11 mouse cellular contexts compared by ENCODE assay signal in the genomic region with DNA sequence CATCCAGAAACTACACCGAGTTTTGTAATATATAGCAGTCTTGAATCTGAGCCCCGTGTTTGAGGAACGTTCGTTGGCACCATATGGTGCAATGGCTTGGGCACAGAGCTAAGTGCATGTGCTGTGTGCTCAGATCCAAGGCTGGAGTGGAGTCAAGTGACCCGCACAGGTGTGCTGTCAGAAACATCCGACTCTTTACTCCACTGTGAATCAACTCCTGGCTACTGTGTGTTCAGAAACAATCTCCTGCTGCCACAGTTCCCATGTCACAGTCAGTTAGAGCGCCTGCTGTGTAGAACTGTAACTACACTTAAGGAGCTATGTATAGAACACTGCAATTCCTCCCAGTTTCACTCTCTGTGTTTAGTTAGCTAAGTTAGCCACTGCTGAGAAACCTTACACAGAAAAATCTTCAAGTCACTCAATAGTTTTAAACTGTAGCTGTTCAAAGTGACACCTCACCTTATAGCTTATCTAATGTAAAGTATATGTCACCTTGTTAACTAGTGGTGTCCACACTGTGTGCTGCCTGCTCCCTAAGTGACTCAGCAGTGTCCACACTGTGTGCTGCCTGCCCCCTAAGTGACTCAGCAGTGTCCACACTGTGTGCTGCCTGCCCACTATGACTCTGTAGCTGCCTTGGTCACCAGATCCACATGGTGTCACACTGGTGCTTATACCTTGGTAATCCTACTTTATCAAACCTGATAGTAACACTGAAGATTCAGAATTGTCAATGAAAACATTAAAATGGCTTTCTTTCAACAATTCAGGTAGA. TPM values are rescaled to one million over a fixed set of nuclear protein-coding genes. Genes with fewer than 3 reads are reported as not detected.
A peak's percentile ranks its signal among the peaks of the same experiment; 100 is the strongest.
DNase-seq lines count a peak whose midpoint lies in the region; ATAC-seq lines count a peak whose summit lies in the region.
"Had no signal": no experiment of that assay in that cellular context is flagged by ENCODE, and none has a peak within 500 bp of the region (broad histone marks: within the 10 kb centered on the region; RNA-seq: fewer than 3 reads in every experiment).

No protein-coding gene starts in this region.

- no peak overlapping the region for H3K4me3 ChIP-seq in forebrain, embryonic 13.5 days
- no peak overlapping the region for H3K4me3 ChIP-seq in forebrain, embryonic 12.5 days (replicated peaks)
- no peak overlapping the region for H3K4me3 ChIP-seq in liver, embryonic 12.5 days
- no peak overlapping the region for H3K4me3 ChIP-seq in liver, embryonic 11.5 days (ENCODE audit: low read depth, low read length)
- no peak overlapping the region for H3K4me3 ChIP-seq in forebrain, embryonic 16.5 days (replicated peaks; ENCODE audit: low read length)
- H3K4me3 ChIP-seq in stomach, embryonic 15.5 days (replicated peaks) = no peak overlapping the region
- no peak overlapping the region for H3K4me3 ChIP-seq in midbrain, embryonic 15.5 days
- H3K4me3 ChIP-seq: embryonic facial prominence, embryonic 13.5 days; midbrain, embryonic 13.5 days had no signal

- no peak overlapping the region for H3K27ac ChIP-seq in forebrain, embryonic 13.5 days
- H3K27ac ChIP-seq in forebrain, embryonic 12.5 days = no peak overlapping the region
- H3K27ac ChIP-seq in liver, embryonic 12.5 days = no peak overlapping the region
- H3K27ac ChIP-seq in liver, embryonic 11.5 days (ENCODE audit: low read depth, low read length) = no peak overlapping the region
- no peak overlapping the region for H3K27ac ChIP-seq in forebrain, embryonic 16.5 days (ENCODE audit: low read length)
- H3K27ac ChIP-seq in stomach, embryonic 15.5 days = no peak overlapping the region
- no peak overlapping the region for H3K27ac ChIP-seq in midbrain, embryonic 15.5 days
- H3K27ac ChIP-seq: embryonic facial prominence, embryonic 13.5 days; midbrain, embryonic 13.5 days had no signal

- peaks cover 57% of the 10 kb centered on the region for H3K4me1 ChIP-seq in forebrain, embryonic 13.5 days
- peaks cover 15% of the 10 kb centered on the region for H3K4me1 ChIP-seq in forebrain, embryonic 12.5 days
- H3K4me1 ChIP-seq in liver, embryonic 12.5 days = peaks cover 30% of the 10 kb centered on the region
- 0 out of 2 replicates have a peak, but pooled peaks cover 2% of the 10 kb centered on the region for H3K4me1 ChIP-seq in liver, embryonic 11.5 days (replicated peaks; ENCODE audit: control insufficient read depth, insufficient read depth, low read length)
- peaks cover 14% of the 10 kb centered on the region for H3K4me1 ChIP-seq in forebrain, embryonic 16.5 days (replicated peaks; ENCODE audit: control insufficient read depth, insufficient read depth, low read length)
- H3K4me1 ChIP-seq in stomach, embryonic 15.5 days = 0 out of 2 replicates have a peak, but pooled peaks cover 7% of the 10 kb centered on the region
- H3K4me1 ChIP-seq in midbrain, embryonic 15.5 days = peaks cover 5% of the 10 kb centered on the region; the same call in 1 of the 2 replicates

- no peak overlapping the region for H3K4me2 ChIP-seq in forebrain, embryonic 13.5 days
- H3K4me2 ChIP-seq in forebrain, embryonic 12.5 days = no peak overlapping the region
- H3K4me2 ChIP-seq in liver, embryonic 12.5 days = no peak overlapping the region
- H3K4me2 ChIP-seq in liver, embryonic 11.5 days = no peak overlapping the region
- H3K4me2 ChIP-seq in forebrain, embryonic 16.5 days (ENCODE audit: low read length) = no peak overlapping the region
- H3K4me2 ChIP-seq in stomach, embryonic 15.5 days = no peak overlapping the region
- H3K4me2 ChIP-seq in midbrain, embryonic 15.5 days = no peak overlapping the region
- H3K4me2 ChIP-seq: embryonic facial prominence, embryonic 13.5 days; midbrain, embryonic 13.5 days had no signal

- peak; percentile 44; the same call in 1 of the 2 replicates for ATAC-seq in forebrain, embryonic 13.5 days
- ATAC-seq in forebrain, embryonic 12.5 days (ENCODE audit: low FRiP score) = no peak
- peak; percentile 72 for ATAC-seq in liver, embryonic 12.5 days
- ATAC-seq in liver, embryonic 11.5 days (replicated peaks; ENCODE audit: low FRiP score) = no peak
- ATAC-seq in forebrain, embryonic 16.5 days = peak; percentile 61
- peak; percentile 83 for ATAC-seq in stomach, embryonic 15.5 days (ENCODE audit: insufficient read depth, low FRiP score, low read depth)
- ATAC-seq in midbrain, embryonic 15.5 days (replicated peaks) = no peak; the same call in 1 of the 2 replicates
- ATAC-seq: midbrain, embryonic 13.5 days had no signal

- no peaks in the 10 kb centered on the region for H3K9me3 ChIP-seq in forebrain, embryonic 13.5 days (replicated peaks)
- no peaks in the 10 kb centered on the region for H3K9me3 ChIP-seq in forebrain, embryonic 12.5 days
- H3K9me3 ChIP-seq in liver, embryonic 12.5 days (replicated peaks) = no peaks in the 10 kb centered on the region
- H3K9me3 ChIP-seq in liver, embryonic 11.5 days (ENCODE audit: control insufficient read depth, low read length) = no peaks in the 10 kb centered on the region
- H3K9me3 ChIP-seq in forebrain, embryonic 16.5 days (ENCODE audit: control insufficient read depth, low read length) = no peaks in the 10 kb centered on the region
- H3K9me3 ChIP-seq in stomach, embryonic 15.5 days = no peaks in the 10 kb centered on the region
- H3K9me3 ChIP-seq in midbrain, embryonic 15.5 days = no peaks in the 10 kb centered on the region
- H3K9me3 ChIP-seq: embryonic facial prominence, embryonic 13.5 days; midbrain, embryonic 13.5 days had no signal

- WGBS in forebrain, embryonic 13.5 days = 82% methylated on average over 7 of the region's 7 CpGs
- 88% methylated on average over 7 of the region's 7 CpGs for WGBS in forebrain, embryonic 12.5 days
- 82% methylated on average over 7 of the region's 7 CpGs for WGBS in liver, embryonic 12.5 days (ENCODE audit: insufficient replicate concordance)
- WGBS in liver, embryonic 11.5 days = 85% methylated on average over 7 of the region's 7 CpGs
- WGBS in forebrain, embryonic 16.5 days = 53% methylated on average over 7 of the region's 7 CpGs
- 75% methylated on average over 7 of the region's 7 CpGs for WGBS in stomach, embryonic 15.5 days
- 85% methylated on average over 7 of the region's 7 CpGs for WGBS in midbrain, embryonic 15.5 days

- no peaks in the 10 kb centered on the region for H3K36me3 ChIP-seq in forebrain, embryonic 13.5 days (ENCODE audit: poor library complexity, severe bottlenecking)
- H3K36me3 ChIP-seq in forebrain, embryonic 12.5 days (replicated peaks) = no peaks in the 10 kb centered on the region
- no peaks in the 10 kb centered on the region for H3K36me3 ChIP-seq in liver, embryonic 12.5 days
- no peaks in the 10 kb centered on the region for H3K36me3 ChIP-seq in liver, embryonic 11.5 days (ENCODE audit: control insufficient read depth, insufficient read depth, low read length)
- H3K36me3 ChIP-seq in forebrain, embryonic 16.5 days (ENCODE audit: control insufficient read depth, insufficient read depth) = no peaks in the 10 kb centered on the region
- no peaks in the 10 kb centered on the region for H3K36me3 ChIP-seq in stomach, embryonic 15.5 days
- no peaks in the 10 kb centered on the region for H3K36me3 ChIP-seq in midbrain, embryonic 15.5 days (replicated peaks)
- H3K36me3 ChIP-seq: embryonic facial prominence, embryonic 13.5 days; midbrain, embryonic 13.5 days had no signal

- H3K9ac ChIP-seq in forebrain, embryonic 13.5 days = no peak overlapping the region
- H3K9ac ChIP-seq in forebrain, embryonic 12.5 days = no peak overlapping the region
- H3K9ac ChIP-seq in liver, embryonic 12.5 days = no peak overlapping the region
- no peak overlapping the region for H3K9ac ChIP-seq in liver, embryonic 11.5 days (ENCODE audit: low read depth, low read length)
- no peak overlapping the region for H3K9ac ChIP-seq in forebrain, embryonic 16.5 days (replicated peaks; ENCODE audit: low read depth, low read length)
- no peak overlapping the region for H3K9ac ChIP-seq in stomach, embryonic 15.5 days
- H3K9ac ChIP-seq in midbrain, embryonic 15.5 days = no peak overlapping the region
- H3K9ac ChIP-seq: embryonic facial prominence, embryonic 13.5 days; midbrain, embryonic 13.5 days had no signal

- no peaks in the 10 kb centered on the region for H3K27me3 ChIP-seq in forebrain, embryonic 13.5 days
- no peaks in the 10 kb centered on the region for H3K27me3 ChIP-seq in forebrain, embryonic 12.5 days
- no peaks in the 10 kb centered on the region for H3K27me3 ChIP-seq in liver, embryonic 12.5 days (replicated peaks)
- no peaks in the 10 kb centered on the region for H3K27me3 ChIP-seq in liver, embryonic 11.5 days (replicated peaks; ENCODE audit: control insufficient read depth, insufficient read depth, low read length)
- H3K27me3 ChIP-seq in forebrain, embryonic 16.5 days (replicated peaks; ENCODE audit: control insufficient read depth, insufficient read depth, low read length) = no peaks in the 10 kb centered on the region
- H3K27me3 ChIP-seq in stomach, embryonic 15.5 days (replicated peaks) = no peaks in the 10 kb centered on the region
- H3K27me3 ChIP-seq in midbrain, embryonic 15.5 days (replicated peaks) = no peaks in the 10 kb centered on the region
- H3K27me3 ChIP-seq: embryonic facial prominence, embryonic 13.5 days; midbrain, embryonic 13.5 days had no signal

- no peak for DNase-seq in liver, embryonic 11.5 days (ENCODE audit: low spot score)
- no peak for DNase-seq in adrenal gland, adult 18-20 months (ENCODE audit: low spot score in 2 of 2)
- DNase-seq: heart, postnatal 14 days had no signal

RNA-seq across cellular contexts. Expression of gene Hs2st1, which starts 32.7 kb away (rescaled TPM):
- polyA plus RNA-seq in forebrain, embryonic 13.5 days (2015; fragmentation: Nextera tagmentation; extraction: Ambion mirVana) = 23.3 and 26.2 TPM in 2 replicates
- polyA plus RNA-seq in forebrain, embryonic 12.5 days (2016; fragmentation: Nextera tagmentation; extraction: Ambion mirVana) = 35.7 and 39.1 TPM in 2 replicates
- polyA plus RNA-seq in liver, embryonic 12.5 days (2016; fragmentation: Nextera tagmentation; extraction: Ambion mirVana) = 6.0 and 6.3 TPM in 2 replicates
- polyA plus RNA-seq in liver, embryonic 11.5 days (2014; fragmentation: Nextera tagmentation; extraction: Ambion mirVana) = 7.2 and 7.3 TPM in 2 replicates
- 16.3 and 17.7 TPM in 2 replicates for polyA plus RNA-seq in forebrain, embryonic 16.5 days (2015; fragmentation: Nextera tagmentation; extraction: Ambion mirVana)
- 12.8 and 13.9 TPM in 2 replicates for polyA plus RNA-seq in stomach, embryonic 15.5 days (2015; fragmentation: Nextera tagmentation; extraction: Ambion mirVana)
- 15.6 and 17.1 TPM in 2 replicates for polyA plus RNA-seq in midbrain, embryonic 15.5 days (2015; fragmentation: Nextera tagmentation; extraction: Ambion mirVana)
- total RNA-seq in adrenal gland, adult 18-20 months (2021) = 10 to 100 TPM; 13.9 to 14.7 TPM

RNA-seq across cellular contexts. Expression of gene Selenof, which starts 32.8 kb away (rescaled TPM):
- 560 and 579 TPM in 2 replicates for polyA plus RNA-seq in forebrain, embryonic 13.5 days (2015; fragmentation: Nextera tagmentation; extraction: Ambion mirVana)
- 467 and 480 TPM in 2 replicates for polyA plus RNA-seq in forebrain, embryonic 12.5 days (2016; fragmentation: Nextera tagmentation; extraction: Ambion mirVana)
- polyA plus RNA-seq in liver, embryonic 12.5 days (2016; fragmentation: Nextera tagmentation; extraction: Ambion mirVana) = 307 and 317 TPM in 2 replicates
- polyA plus RNA-seq in liver, embryonic 11.5 days (2014; fragmentation: Nextera tagmentation; extraction: Ambion mirVana) = 369 and 370 TPM in 2 replicates
- polyA plus RNA-seq in forebrain, embryonic 16.5 days (2015; fragmentation: Nextera tagmentation; extraction: Ambion mirVana) = 538 and 568 TPM in 2 replicates
- polyA plus RNA-seq in stomach, embryonic 15.5 days (2015; fragmentation: Nextera tagmentation; extraction: Ambion mirVana) = 640 and 675 TPM in 2 replicates
- polyA plus RNA-seq in midbrain, embryonic 15.5 days (2015; fragmentation: Nextera tagmentation; extraction: Ambion mirVana) = 501 and 507 TPM in 2 replicates
- total RNA-seq in adrenal gland, adult 18-20 months (2021) = 100 to 1,000 TPM; 324 to 336 TPM

Comparison
In these comparisons a context has a peak if more than half of its experiments do, and no peak if none do; other contexts are left out.
1. ATAC-seq: peak in forebrain, embryonic 13.5 days (single experiment), liver, embryonic 12.5 days (single experiment), forebrain, embryonic 16.5 days (single experiment) and stomach, embryonic 15.5 days (single experiment); none in forebrain, embryonic 12.5 days (single experiment), liver, embryonic 11.5 days (single experiment) and midbrain, embryonic 15.5 days (single experiment).